Mouse (Mus musculus) C2C12 (cell line): ENCODE measurements around the gene RPS10-NUDT3.

Experiments
- CEBPB ChIP-seq: IDR thresholded peaks from one replicate; pipeline ENCODE4 v1.6.1; 2011; ENCODE audit warnings: low read depth, mild to moderate bottlenecking, control low read depth, moderate library complexity
- CTCF ChIP-seq: IDR thresholded peaks from one replicate; pipeline ENCODE4 v1.5.1; 2011; ENCODE audit not compliant: control insufficient read depth, insufficient read depth, insufficient read length
- MYOG ChIP-seq: IDR thresholded peaks from one replicate; pipeline ENCODE4 v1.6.1; 2011; ENCODE audit not compliant: control insufficient read depth, insufficient read length; ENCODE audit errors: extremely low read depth
- USF1 ChIP-seq: IDR thresholded peaks from one replicate; pipeline ENCODE4 v1.6.1; 2011; ENCODE audit warnings: low read depth, mild to moderate bottlenecking, control low read depth, moderate library complexity

- TF ChIP-seq MYOG (no peak), CTCF (no peak), USF1 (no peak), CEBPB (no peak)
These were observed 74.0 kb downstream of the RPS10-NUDT3 start for GRCm38 (mm10) chr17:27560926-27561480.
